Mouse (Mus musculus) heart, embryonic 15.5 days (tissue): ENCODE results near the gene Dmtf1. TPM values are rescaled to one million over a fixed set of nuclear protein-coding genes. Genes with fewer than 3 reads are reported as not detected.

Source experiments
- ATAC-seq: fragments of 200-750 bp; cut with Nextera tagmentation; replicated peaks from 2 replicates; pipeline ENCODE4 v1.8.0; 2017; ENCODE audit warnings: low read depth, moderate TSS enrichment; ENCODE audit not compliant: insufficient number of reproducible peaks, insufficient read depth, low FRiP score
- H3K27ac ChIP-seq: fragments of 300-500 bp; sonication (generic); 2 replicates; pipeline ENCODE4 v1.5.1; 2015; ENCODE audit warnings: mild to moderate bottlenecking, inconsistent platforms
- H3K27me3 ChIP-seq: fragments of 300-500 bp; sonication (generic); 2 replicates; pipeline ENCODE4 v1.6.1; 2015; ENCODE audit warnings: inconsistent platforms
- H3K36me3 ChIP-seq: fragments of 300-500 bp; sonication (generic); 2 replicates; pipeline ENCODE4 v1.6.1; 2015; ENCODE audit warnings: mild to moderate bottlenecking, inconsistent platforms
- H3K4me1 ChIP-seq: fragments of 300-500 bp; sonication (generic); replicated peaks from 2 replicates; pipeline ENCODE4 v1.6.1; 2015; ENCODE audit warnings: inconsistent platforms
- H3K4me2 ChIP-seq: fragments of 300-500 bp; sonication (generic); 2 replicates; pipeline ENCODE4 v1.6.1; 2015; ENCODE audit warnings: inconsistent platforms, mild to moderate bottlenecking, moderate library complexity
- H3K4me3 ChIP-seq: fragments of 300-500 bp; sonication (generic); 2 replicates; pipeline ENCODE4 v1.5.1; 2015; ENCODE audit warnings: mild to moderate bottlenecking, inconsistent platforms
- H3K9ac ChIP-seq: fragments of 300-500 bp; sonication (generic); 2 replicates; pipeline ENCODE4 v1.6.1; 2015; ENCODE audit warnings: mild to moderate bottlenecking, inconsistent platforms
- H3K9me3 ChIP-seq: fragments of 300-500 bp; sonication (generic); replicated peaks from 2 replicates; pipeline ENCODE4 v1.6.1; 2016; ENCODE audit warnings: inconsistent platforms
- whole genome bisulfite sequencing: fragments of 180-500 bp; shearing (Covaris S2); methylation state at CpG from one replicate; pipeline ENCODE4 v1.1.7; 2015; ENCODE audit warnings: mixed read lengths; 5-methylcytosine and 5-hydroxymethylcytosine counted together
- polyA plus RNA-seq: library from polyadenylated mRNA; unstranded; fragments of >200 nt; fragmentation: Nextera tagmentation; extraction: Ambion mirVana; gene quantifications from 2 replicates; pipeline ENCODE4 v1.2.1, GENCODE M21; 2015

The Dmtf1 gene
- polyA plus RNA-seq, 1 experiment from 2014 or later: 24.5 TPM

- Histone ChIP-seq H3K4me3 (no peak overlapping the region), H3K27ac (no peak overlapping the region), H3K36me3 (no peaks in the 10 kb centered on the region), H3K9ac (no peak overlapping the region), H3K27me3 (no peaks in the 10 kb centered on the region), H3K9me3 (no peaks in the 10 kb centered on the region), H3K4me2 (no peak overlapping the region), H3K4me1 (no peaks in the 10 kb centered on the region)
- no peak for ATAC-seq
Measured at GRCm38 (mm10) chr5:9079773-9080501, 81.6 kb downstream of the Dmtf1 start.

- Histone ChIP-seq H3K9ac (no peak overlapping the region), H3K27ac (no peak overlapping the region), H3K4me2 (no peak overlapping the region), H3K4me3 (no peak overlapping the region), H3K27me3 (no peaks in the 10 kb centered on the region), H3K36me3 (no peaks in the 10 kb centered on the region), H3K4me1 (no peaks in the 10 kb centered on the region), H3K9me3 (no peaks in the 10 kb centered on the region)
- no peak for ATAC-seq
- 44% methylated on average over 5 of the region's 5 CpGs for WGBS
Measured at GRCm38 (mm10) chr5:9073177-9073854, 88.3 kb downstream of the Dmtf1 start.

GRCm38 (mm10) chr5:9071360-9071759 is 90.2 kb downstream of the Dmtf1 start:
- no peaks in the 10 kb centered on the region for H3K4me1 ChIP-seq
- ATAC-seq: no peak
- no peak overlapping the region for H3K4me3 ChIP-seq
- no peak overlapping the region for H3K27ac ChIP-seq
- H3K36me3 ChIP-seq: no peaks in the 10 kb centered on the region
- no peak overlapping the region for H3K4me2 ChIP-seq
- no peaks in the 10 kb centered on the region for H3K27me3 ChIP-seq
- WGBS: 81% methylated on average over 3 of the region's 3 CpGs
- H3K9ac ChIP-seq: no peak overlapping the region
- H3K9me3 ChIP-seq: no peaks in the 10 kb centered on the region

DNA sequence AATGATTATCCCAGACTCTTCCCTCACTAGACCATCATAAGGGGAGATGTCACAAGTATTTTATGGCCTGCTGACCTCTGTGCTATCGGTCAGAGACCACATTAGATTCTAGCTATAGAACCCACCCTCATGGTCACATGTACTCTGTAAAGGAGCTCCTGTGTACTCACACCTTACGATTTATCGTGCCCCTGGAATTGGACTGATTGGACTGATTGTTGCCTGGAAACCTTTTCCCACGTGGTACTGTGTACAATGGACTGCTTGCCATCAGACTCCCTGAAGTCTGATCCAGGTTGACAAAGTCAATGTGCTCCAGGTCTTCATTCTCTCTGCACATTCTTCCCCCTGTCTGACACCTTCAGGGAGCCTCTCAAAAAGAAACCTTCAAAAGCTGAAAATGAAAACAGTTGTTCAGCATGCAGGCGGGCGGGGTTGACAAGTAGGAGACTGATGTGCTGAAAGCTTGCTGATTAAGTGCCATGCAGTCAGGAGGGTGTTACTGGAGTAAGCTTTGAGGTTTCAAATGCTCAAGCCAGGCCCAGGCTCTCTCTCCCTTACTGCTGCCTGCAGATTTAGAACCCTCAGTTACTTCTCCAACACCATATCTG is 91.9 kb downstream of the Dmtf1 start:
- H3K27ac ChIP-seq: no peak overlapping the region
- no peak overlapping the region for H3K9ac ChIP-seq
- no peaks in the 10 kb centered on the region for H3K36me3 ChIP-seq
- no peaks in the 10 kb centered on the region for H3K4me1 ChIP-seq
- no peak overlapping the region for H3K4me2 ChIP-seq
- 59% methylated on average over 6 of the region's 6 CpGs for WGBS
- no peaks in the 10 kb centered on the region for H3K9me3 ChIP-seq
- H3K4me3 ChIP-seq: no peak overlapping the region
- no peak for ATAC-seq
- no peaks in the 10 kb centered on the region for H3K27me3 ChIP-seq

GRCm38 (mm10) chr5:9068886-9069285 is 92.7 kb downstream of the Dmtf1 start:
- WGBS: 42% methylated on average over 2 of the region's 2 CpGs
- Histone ChIP-seq H3K9ac (no peak overlapping the region), H3K36me3 (no peaks in the 10 kb centered on the region), H3K27ac (no peak overlapping the region), H3K4me3 (no peak overlapping the region), H3K4me2 (no peak overlapping the region), H3K4me1 (no peaks in the 10 kb centered on the region), H3K27me3 (no peaks in the 10 kb centered on the region), H3K9me3 (no peaks in the 10 kb centered on the region)
- no peak; the same call in 1 of the 2 replicates for ATAC-seq

Other genes starting within 250 kb of the Dmtf1 start
- 29.3 and 30.8 TPM in 2 replicates for gene Crot, start 164.5 kb downstream of the Dmtf1 start, polyA plus RNA-seq
- 10.3 and 11.2 TPM in 2 replicates for gene Tmem243, start 61.1 kb downstream of the Dmtf1 start, polyA plus RNA-seq
- gene 9330182L06Rik, start 104.3 kb upstream of the Dmtf1 start, polyA plus RNA-seq: 0.98 and 1.6 TPM in 2 replicates